Mouse (Mus musculus): ENCODE results near the gene Doc2b. TPM values are rescaled to one million over a fixed set of nuclear protein-coding genes. Genes with fewer than 3 reads are reported as not detected.

The Doc2b gene
- total and polyA plus RNA-seq, 3 experiments = not detected

GRCm38 (mm10) chr11:75750537-75750936, 45.3 kb downstream of the Doc2b start:
- no peak for TF ChIP-seq MEF2A (IDR thresholded peaks at IDR 0.05; ENCODE audit: borderline replicate concordance, low read depth, low read length)
- peak in 1 of 2 experiments; percentile 15; a peak in 1 of 4 replicates for TF ChIP-seq CTCF (conservative IDR thresholded peaks at IDR 0.05 in 1 of 2, IDR thresholded peaks at IDR 0.05 in 1 of 2; ENCODE audit: low read depth in 2 of 2, low read length in 2 of 2)
- TF ChIP-seq RAD21 (IDR thresholded peaks at IDR 0.05; ENCODE audit: low read depth, low read length) = no peak
- Histone ChIP-seq H3K27ac (ENCODE audit: insufficient read depth, low read depth) (no peak overlapping the region), H3K4me2 (ENCODE audit: insufficient read depth, low read depth, poor library complexity, severe bottlenecking) (no peak overlapping the region), H3K27me3 (replicated peaks) (no peaks in the 10 kb centered on the region), H3K9ac (ENCODE audit: insufficient read depth, low read depth) (no peak overlapping the region), H3K4me3 (replicated peaks in 1 of 3; ENCODE audit: low read depth in 2 of 3, low read length in 2 of 3, poor library complexity in 1 of 3) (no peak overlapping the region), H3K4me1 (ENCODE audit: control insufficient read depth in 1 of 2, insufficient read depth in 2 of 2) (peaks cover 7 to 73% of the 10 kb centered on the region in 2 experiments), H3K9me3 (replicated peaks; ENCODE audit: low read length) (no peaks in the 10 kb centered on the region), H3K79me2 (replicated peaks; ENCODE audit: control insufficient read depth, extremely low read depth, insufficient read depth, poor library complexity, severe bottlenecking) (peaks cover 99% of the 10 kb centered on the region), H3K36me3 (replicated peaks in 1 of 2; ENCODE audit: control insufficient read depth in 1 of 2, insufficient read depth in 1 of 2, low read length in 1 of 2) (peaks cover 36 to 81% of the 10 kb centered on the region in 2 experiments)
- no peak for DNase-seq (ENCODE audit: extremely low read depth)
- in situ Hi-C loops (cut with MboI; ENCODE audit: low pct_ligation_motif_present, low pct_unique_long_range_greater_than_20kb, low sequenced_read_pairs) = no loop called here
- dilution Hi-C loops (cut with MboI; ENCODE audit: extremely low pct_ligation_motif_present, extremely low pct_unique_long_range_greater_than_20kb, low sequenced_read_pairs) = no loop called here

- Histone ChIP-seq H3K79me2 (replicated peaks; ENCODE audit: control insufficient read depth, extremely low read depth, insufficient read depth, poor library complexity, severe bottlenecking) (peaks cover 96% of the 10 kb centered on the region), H3K27ac (ENCODE audit: insufficient read depth, low read depth) (no peak overlapping the region), H3K4me2 (ENCODE audit: insufficient read depth, low read depth, poor library complexity, severe bottlenecking) (no peak overlapping the region), H3K36me3 (replicated peaks in 1 of 2; ENCODE audit: control insufficient read depth in 1 of 2, insufficient read depth in 1 of 2, low read length in 1 of 2) (peaks cover 35 to 81% of the 10 kb centered on the region in 2 experiments), H3K4me3 (replicated peaks in 1 of 3; ENCODE audit: low read depth in 2 of 3, low read length in 2 of 3, poor library complexity in 1 of 3) (no peak overlapping the region), H3K4me1 (ENCODE audit: control insufficient read depth in 1 of 2, insufficient read depth in 2 of 2) (peaks cover 8 to 82% of the 10 kb centered on the region in 2 experiments), H3K9ac (ENCODE audit: insufficient read depth, low read depth) (no peak overlapping the region), H3K9me3 (replicated peaks; ENCODE audit: low read length) (no peaks in the 10 kb centered on the region), H3K27me3 (replicated peaks) (no peaks in the 10 kb centered on the region)
- in situ Hi-C loops (cut with MboI; ENCODE audit: low pct_ligation_motif_present, low pct_unique_long_range_greater_than_20kb, low sequenced_read_pairs) (no loop called here), dilution Hi-C loops (cut with MboI; ENCODE audit: extremely low pct_ligation_motif_present, extremely low pct_unique_long_range_greater_than_20kb, low sequenced_read_pairs) (no loop called here)
- TF ChIP-seq MAFK (IDR thresholded peaks at IDR 0.05; ENCODE audit: insufficient replicate concordance, low read length) = no peak
- TF ChIP-seq KAT2A (IDR thresholded peaks at IDR 0.05; ENCODE audit: insufficient replicate concordance, low read length) = no peak
- no peak for DNase-seq (ENCODE audit: extremely low read depth)
Measured at GRCm38 (mm10) chr11:75744761-75745160, 51.1 kb downstream of the Doc2b start.

- dilution Hi-C loops (cut with MboI; ENCODE audit: extremely low pct_ligation_motif_present, extremely low pct_unique_long_range_greater_than_20kb, low sequenced_read_pairs) = no loop called here
- no peak overlapping the region for H3K27ac ChIP-seq (ENCODE audit: insufficient read depth, low read depth)
Measured at GRCm38 (mm10) chr11:75741615-75742014, 54.2 kb downstream of the Doc2b start.

More at GRCm38 (mm10) chr11:75741615-75742014, 54.2 kb downstream of the Doc2b start:
- Histone ChIP-seq H3K9ac (ENCODE audit: insufficient read depth, low read depth) (no peak overlapping the region), H3K4me1 (ENCODE audit: control insufficient read depth in 1 of 2, insufficient read depth in 2 of 2) (peaks cover 19 to 90% of the 10 kb centered on the region in 2 experiments), H3K4me3 (replicated peaks in 1 of 3; ENCODE audit: low read depth in 2 of 3, low read length in 2 of 3, poor library complexity in 1 of 3) (no peak overlapping the region), H3K9me3 (replicated peaks; ENCODE audit: low read length) (no peaks in the 10 kb centered on the region), H3K4me2 (ENCODE audit: insufficient read depth, low read depth, poor library complexity, severe bottlenecking) (no peak overlapping the region; the same call in 1 of the 2 replicates), H3K79me2 (replicated peaks; ENCODE audit: control insufficient read depth, extremely low read depth, insufficient read depth, poor library complexity, severe bottlenecking) (peaks cover 96% of the 10 kb centered on the region), H3K27me3 (replicated peaks) (no peaks in the 10 kb centered on the region), H3K36me3 (replicated peaks in 1 of 2; ENCODE audit: control insufficient read depth in 1 of 2, insufficient read depth in 1 of 2, low read length in 1 of 2) (peaks cover 26 to 73% of the 10 kb centered on the region in 2 experiments)
- in situ Hi-C loops (cut with MboI; ENCODE audit: low pct_ligation_motif_present, low pct_unique_long_range_greater_than_20kb, low sequenced_read_pairs) = no loop called here
- DNase-seq (ENCODE audit: extremely low read depth) = no peak
- TF ChIP-seq BHLHE40 (IDR thresholded peaks at IDR 0.05; ENCODE audit: low read depth, low read length) (0 out of 2 replicates have a peak, but pooled peaks have one; percentile 22), RCOR1 (conservative IDR thresholded peaks at IDR 0.05; ENCODE audit: low read depth, low read length) (0 out of 2 replicates have a peak, but pooled peaks have one; percentile 36), ELF1 (IDR thresholded peaks at IDR 0.05; ENCODE audit: low read depth, low read length) (no peak)
